Mouse (Mus musculus) cortical plate, adult 2 months (tissue): ENCODE results near the gene Dppa4.

Source experiments
- CTCF ChIP-seq: fragments of 200-500 bp; IDR thresholded peaks from 2 replicates; pipeline ENCODE4 v1.5.1; 2011; ENCODE audit warnings: mild to moderate bottlenecking, control low read depth, low read length; ENCODE audit not compliant: insufficient read depth; ENCODE audit errors: extremely low read depth
- POLR2A ChIP-seq: fragments of 200-500 bp; IDR thresholded peaks from 2 replicates; pipeline ENCODE4 v1.6.1; 2011; ENCODE audit warnings: mild to moderate bottlenecking, low read length, control low read depth; ENCODE audit not compliant: insufficient read depth; ENCODE audit errors: extremely low read depth

- TF ChIP-seq CTCF (no peak), POLR2A (no peak)
Measured at GRCm38 (mm10) chr16:48331822-48332221, 48.3 kb downstream of the Dppa4 start.
